Mouse (Mus musculus): ENCODE measurements around the gene Akt1. TPM values are rescaled to one million over a fixed set of nuclear protein-coding genes. Genes with fewer than 3 reads are reported as not detected.
A peak's percentile ranks its signal among the peaks of the same experiment; 100 is the strongest.

The Akt1 gene
- total RNA-seq (2012; rRNA removed): 66.6 and 79.9 TPM in 2 replicates
- total RNA-seq (2014; rRNA removed): 69.8 and 74.4 TPM in 2 replicates
- 144 and 178 TPM in 2 replicates for polyA plus RNA-seq (2012; ENCODE audit: insufficient read length, low read depth)

- Histone ChIP-seq H3K4me2 (ENCODE audit: insufficient read depth, low read depth, poor library complexity, severe bottlenecking) (peak within 1 kb of the TSS; percentile 77), H3K27me3 (replicated peaks) (peaks cover 33% of the 10 kb centered on the region), H3K4me3 (replicated peaks in 1 of 3; ENCODE audit: low read depth in 2 of 3, low read length in 2 of 3, poor library complexity in 1 of 3) (peak within 1 kb of the TSS; percentile 76 to 99 (median 91)), H3K4me1 (ENCODE audit: control insufficient read depth in 1 of 2, insufficient read depth in 2 of 2) (peaks cover 20 to 57% of the 10 kb centered on the region in 2 experiments), H3K36me3 (replicated peaks in 1 of 2; ENCODE audit: control insufficient read depth in 1 of 2, insufficient read depth in 1 of 2, low read length in 1 of 2) (peaks cover 22 to 30% of the 10 kb centered on the region in 2 experiments), H3K79me2 (replicated peaks; ENCODE audit: control insufficient read depth, extremely low read depth, insufficient read depth, poor library complexity, severe bottlenecking) (peaks cover 28% of the 10 kb centered on the region), H3K9me3 (replicated peaks; ENCODE audit: low read length) (no peaks in the 10 kb centered on the region), H3K27ac (ENCODE audit: insufficient read depth, low read depth) (peak within 1 kb of the TSS; percentile 76), H3K9ac (ENCODE audit: insufficient read depth, low read depth) (peak within 1 kb of the TSS; percentile 91)
- DNase-seq (ENCODE audit: extremely low read depth): peak; percentile 75
- no peak for TF ChIP-seq ZMIZ1 (IDR thresholded peaks at IDR 0.05; ENCODE audit: low read depth, low read length)
- TF ChIP-seq TBP (conservative IDR thresholded peaks at IDR 0.05; ENCODE audit: low read depth, low read length): peak; percentile 63
- TF ChIP-seq HCFC1 (IDR thresholded peaks at IDR 0.05; ENCODE audit: low read depth, low read length): peak; percentile 12; the same call in 1 of the 2 replicates
- no peak for TF ChIP-seq PAX5 (IDR thresholded peaks at IDR 0.05; ENCODE audit: low read length)
- TF ChIP-seq MAZ (IDR thresholded peaks at IDR 0.05; ENCODE audit: low read depth, low read length): no peak
- no peak for TF ChIP-seq JUND (conservative IDR thresholded peaks at IDR 0.05; ENCODE audit: low read depth, low read length)
- TF ChIP-seq USF1 (IDR thresholded peaks at IDR 0.05; ENCODE audit: low read depth, low read length): no peak
- no peak for TF ChIP-seq KAT2A (IDR thresholded peaks at IDR 0.05; ENCODE audit: insufficient replicate concordance, low read length)
- peak; percentile 48; the same call in 1 of the 2 replicates for TF ChIP-seq POLR2A (IDR thresholded peaks at IDR 0.05; ENCODE audit: low read depth, low read length)
- no peak for TF ChIP-seq ZNF384 (IDR thresholded peaks at IDR 0.05; ENCODE audit: low read depth, low read length)
- TF ChIP-seq ETS1 (conservative IDR thresholded peaks at IDR 0.05; ENCODE audit: low read depth, low read length): no peak
- TF ChIP-seq EP300 (IDR thresholded peaks at IDR 0.05; ENCODE audit: low read length): no peak
- no peak for TF ChIP-seq ZKSCAN1 (IDR thresholded peaks at IDR 0.05; ENCODE audit: borderline replicate concordance, low read depth, low read length)
- TF ChIP-seq NRF1 (IDR thresholded peaks at IDR 0.05; ENCODE audit: low read depth, low read length): peak; percentile 59
- TF ChIP-seq USF2 (conservative IDR thresholded peaks at IDR 0.05; ENCODE audit: low read depth, low read length): no peak
- no peak for TF ChIP-seq ZC3H11A (IDR thresholded peaks at IDR 0.05; ENCODE audit: low read depth, low read length)
- TF ChIP-seq CTCF (conservative IDR thresholded peaks at IDR 0.05 in 1 of 2, IDR thresholded peaks at IDR 0.05 in 1 of 2; ENCODE audit: low read depth in 2 of 2, low read length in 2 of 2): no peak
- TF ChIP-seq UBTF (IDR thresholded peaks at IDR 0.05; ENCODE audit: low read depth, low read length): no peak; the same call in none of the 2 replicates
- no peak for TF ChIP-seq CHD2 (IDR thresholded peaks at IDR 0.05; ENCODE audit: low read length)
- TF ChIP-seq SMC3 (IDR thresholded peaks at IDR 0.05; ENCODE audit: low read depth, low read length): no peak
- TF ChIP-seq IRF4 (IDR thresholded peaks at IDR 0.05; ENCODE audit: low read depth, low read length): no peak
- TF ChIP-seq GABPA (IDR thresholded peaks at IDR 0.05; ENCODE audit: insufficient replicate concordance, low read depth, low read length): no peak
- TF ChIP-seq MEF2A (IDR thresholded peaks at IDR 0.05; ENCODE audit: borderline replicate concordance, low read depth, low read length): 0 out of 2 replicates have a peak, but pooled peaks have one; percentile 2
- no peak for TF ChIP-seq CHD1 (IDR thresholded peaks at IDR 0.05; ENCODE audit: low read depth, low read length)
- TF ChIP-seq MXI1 (IDR thresholded peaks at IDR 0.05; ENCODE audit: low read depth, low read length): peak; percentile 66
- TF ChIP-seq RAD21 (IDR thresholded peaks at IDR 0.05; ENCODE audit: low read depth, low read length): no peak
- TF ChIP-seq MYC (IDR thresholded peaks at IDR 0.05; ENCODE audit: low read depth, low read length): no peak
- TF ChIP-seq POLR2AphosphoS2 (IDR thresholded peaks at IDR 0.05; ENCODE audit: low read depth, low read length): no peak
- TF ChIP-seq ELF1 (IDR thresholded peaks at IDR 0.05; ENCODE audit: low read depth, low read length): peak; percentile 53; the same call in 1 of the 2 replicates
- no peak for TF ChIP-seq MAFK (IDR thresholded peaks at IDR 0.05; ENCODE audit: insufficient replicate concordance, low read length)
- peak; percentile 19; the same call in 1 of the 2 replicates for TF ChIP-seq SIN3A (IDR thresholded peaks at IDR 0.05; ENCODE audit: low read length)
- peak; percentile 38; the same call in 1 of the 2 replicates for TF ChIP-seq NELFE (IDR thresholded peaks at IDR 0.05; ENCODE audit: low read depth, low read length)
- TF ChIP-seq TCF12 (IDR thresholded peaks at IDR 0.05; ENCODE audit: low read depth, low read length): no peak
- TF ChIP-seq RCOR1 (conservative IDR thresholded peaks at IDR 0.05; ENCODE audit: low read depth, low read length): no peak
- no peak for TF ChIP-seq MAX (IDR thresholded peaks at IDR 0.05; ENCODE audit: low read length)
- dilution Hi-C loops (cut with MboI; ENCODE audit: extremely low pct_ligation_motif_present, extremely low pct_unique_long_range_greater_than_20kb, low sequenced_read_pairs) (no loop called here), in situ Hi-C loops (cut with MboI; ENCODE audit: low pct_ligation_motif_present, low pct_unique_long_range_greater_than_20kb, low sequenced_read_pairs) (no loop called here)
Observed at GRCm38 (mm10) chr12:112674132-112675011, at the start of gene Akt1. Gene Akt1 (minus strand): TSS chr12:112674884.

All from CH12.LX (cell line).